Mouse (Mus musculus): ENCODE measurements around the gene Cxcl1.

Gene Cxcl1

GRCm38 (mm10) chr5:90884628-90885242, 6.3 kb upstream of the Cxcl1 start:
- DNase-seq (ENCODE audit: low read depth, low spot score), result no peak

- no peak for DNase-seq (ENCODE audit: low read depth, low spot score)
Observed at GRCm38 (mm10) chr5:90888661-90889060, 2.4 kb upstream of the Cxcl1 start.

- no peak for DNase-seq (ENCODE audit: low read depth, low spot score)
Observed at GRCm38 (mm10) chr5:90891464-90891813, 398 bp downstream of the Cxcl1 start.

GRCm38 (mm10) chr5:90894231-90894630, 3.2 kb downstream of the Cxcl1 start:
- DNase-seq (ENCODE audit: low read depth, low spot score), result no peak

- DNase-seq (ENCODE audit: low read depth, low spot score), result no peak
Observed at GRCm38 (mm10) chr5:90897429-90897828, 6.4 kb downstream of the Cxcl1 start.

- DNase-seq (ENCODE audit: low read depth, low spot score), result no peak
Observed at GRCm38 (mm10) chr5:90899308-90899707, 8.3 kb downstream of the Cxcl1 start.

GRCm38 (mm10) chr5:90900147-90900546, 9.1 kb downstream of the Cxcl1 start:
- DNase-seq (ENCODE audit: low read depth, low spot score), result no peak

- DNase-seq (ENCODE audit: low read depth, low spot score), result no peak
Observed at GRCm38 (mm10) chr5:90900688-90901087, 9.6 kb downstream of the Cxcl1 start.

GRCm38 (mm10) chr5:90902380-90903260, 11.6 kb downstream of the Cxcl1 start:
- peak; percentile 46 for DNase-seq (ENCODE audit: low read depth, low spot score)

GRCm38 (mm10) chr5:90903339-90904020, 12.4 kb downstream of the Cxcl1 start, which contains the start of gene Cxcl2:
Gene Cxcl2, plus strand, starts transcription at chr5:90903871.
- DNase-seq (ENCODE audit: low read depth, low spot score), result no peak

- DNase-seq (ENCODE audit: low read depth, low spot score), result peak; percentile 65
Observed at GRCm38 (mm10) chr5:90908983-90909382, 17.9 kb downstream of the Cxcl1 start.

- no peak for DNase-seq (ENCODE audit: low read depth, low spot score)
Observed at GRCm38 (mm10) chr5:90919495-90919894, 28.5 kb downstream of the Cxcl1 start.

GRCm38 (mm10) chr5:90922958-90923357, 31.9 kb downstream of the Cxcl1 start:
- no peak for DNase-seq (ENCODE audit: low read depth, low spot score)

GRCm38 (mm10) chr5:90930546-90930945, 39.5 kb downstream of the Cxcl1 start:
- DNase-seq (ENCODE audit: low read depth, low spot score), result no peak

GRCm38 (mm10) chr5:90930971-90931851, 40.2 kb downstream of the Cxcl1 start, which contains the start of gene Mthfd2l:
Gene Mthfd2l, plus strand, starts transcription at chr5:90931117.
- peak; percentile 93 for DNase-seq (ENCODE audit: low read depth, low spot score)

GRCm38 (mm10) chr5:90931911-90932310, 40.9 kb downstream of the Cxcl1 start:
- DNase-seq (ENCODE audit: low read depth, low spot score), result no peak

- DNase-seq (ENCODE audit: low read depth, low spot score), result no peak
Observed at GRCm38 (mm10) chr5:90936706-90937105, 45.7 kb downstream of the Cxcl1 start.

All from forelimb bud, embryonic 11.5 days (tissue).